Mouse (Mus musculus) heart, embryonic 12.5 days (tissue): ENCODE results near the gene Tmem208. TPM values are rescaled to one million over a fixed set of nuclear protein-coding genes. Genes with fewer than 3 reads are reported as not detected.

Experiments used
- ATAC-seq: fragments of 200-750 bp; cut with Nextera tagmentation; 2 replicates; pipeline ENCODE4 v1.8.0; 2017; ENCODE audit warnings: moderate TSS enrichment, moderate library complexity; ENCODE audit not compliant: insufficient number of reproducible peaks, low FRiP score
- H3K27ac ChIP-seq: fragments of 300-500 bp; sonication (generic); 2 replicates; pipeline ENCODE4 v1.5.1; 2016; ENCODE audit warnings: mild to moderate bottlenecking, moderate library complexity; ENCODE audit not compliant: poor library complexity, severe bottlenecking
- H3K27me3 ChIP-seq: fragments of 300-500 bp; sonication (generic); replicated peaks from 2 replicates; pipeline ENCODE4 v1.6.1; 2016; ENCODE audit warnings: mild to moderate bottlenecking, moderate library complexity
- H3K36me3 ChIP-seq: fragments of 300-500 bp; sonication (generic); 2 replicates; pipeline ENCODE4 v1.6.1; 2016; ENCODE audit warnings: mild to moderate bottlenecking, moderate library complexity
- H3K4me1 ChIP-seq: fragments of 300-500 bp; sonication (generic); replicated peaks from 2 replicates; pipeline ENCODE4 v1.6.1; 2016; ENCODE audit warnings: mild to moderate bottlenecking
- H3K4me2 ChIP-seq: fragments of 300-500 bp; sonication (generic); 2 replicates; pipeline ENCODE4 v1.6.1; 2016; ENCODE audit warnings: mild to moderate bottlenecking, moderate library complexity
- H3K4me3 ChIP-seq: fragments of 300-500 bp; sonication (generic); 2 replicates; pipeline ENCODE4 v1.5.1; 2016; ENCODE audit warnings: mild to moderate bottlenecking
- H3K9ac ChIP-seq: fragments of 300-500 bp; sonication (generic); 2 replicates; pipeline ENCODE4 v1.6.1; 2016; ENCODE audit warnings: mild to moderate bottlenecking, moderate library complexity
- H3K9me3 ChIP-seq: fragments of 300-500 bp; sonication (generic); replicated peaks from 2 replicates; pipeline ENCODE4 v1.6.1; 2016; ENCODE audit warnings: mild to moderate bottlenecking, moderate library complexity
- WGBS: fragments of 180-500 bp; shearing (Covaris S2); methylation state at CpG from one replicate; pipeline ENCODE4 v1.1.7; 2016; 5-methylcytosine and 5-hydroxymethylcytosine counted together
- microRNA counts: library from miRNA; unstranded; fragments of <30 nt; microRNA quantifications from one replicate; lab custom pipeline; 2017
- microRNA-seq: library from miRNA; unstranded; fragments of <30 nt; microRNA quantifications from one replicate; pipeline ENCODE4, GENCODE M21; 2017
- polyA plus RNA-seq: library from polyadenylated mRNA; unstranded; fragments of >200 nt; fragmentation: Nextera tagmentation; extraction: Ambion mirVana; gene quantifications from 2 replicates; pipeline ENCODE4 v1.2.1, GENCODE M21; 2016

Tmem208 gene
- polyA plus RNA-seq, 1 experiment from 2014 or later, result 80.7 TPM

GRCm38 (mm10) chr8:105380308-105380707 lies 54.2 kb downstream of the Tmem208 start:
- H3K4me1 ChIP-seq, result peaks cover 13% of the 10 kb centered on the region
- WGBS, result 83% methylated on average over 12 of the region's 12 CpGs
- H3K36me3 ChIP-seq, result no peaks in the 10 kb centered on the region
- H3K9me3 ChIP-seq, result no peaks in the 10 kb centered on the region
- no peak overlapping the region for H3K4me3 ChIP-seq
- no peak overlapping the region for H3K4me2 ChIP-seq
- no peak overlapping the region for H3K9ac ChIP-seq
- H3K27ac ChIP-seq, result no peak overlapping the region
- H3K27me3 ChIP-seq, result peaks cover 15% of the 10 kb centered on the region; the same call in 1 of the 2 replicates
- ATAC-seq, result no peak

- 95% methylated on average over 2 of the region's 2 CpGs for WGBS
- Histone ChIP-seq H3K27ac (no peak overlapping the region), H3K27me3 (0 out of 2 replicates have a peak, but pooled peaks cover 4% of the 10 kb centered on the region), H3K9me3 (no peaks in the 10 kb centered on the region), H3K9ac (no peak overlapping the region), H3K36me3 (no peaks in the 10 kb centered on the region), H3K4me1 (peaks cover 23% of the 10 kb centered on the region), H3K4me3 (no peak overlapping the region), H3K4me2 (no peak overlapping the region)
- no peak for ATAC-seq
These were observed 57.9 kb downstream of the Tmem208 start for GRCm38 (mm10) chr8:105384070-105384469.

MicroRNAs encoded within 50 kb of the gene (microRNA counts, 519-probe panel; counts per million panel counts)
- microRNA mmu-miR-328 (lab: Ali Mortazavi, UCI), result 3,942 counts per million, percentile 31 among the panel's probes with 10 or more counts

Small RNAs within 50 kb of the gene (microRNA-seq; reads per million reads assigned to microRNA genes)
- not detected for gene Gm27320
- gene Mir328, result 339 reads per million, percentile 68 among the genes with 10 or more reads in this experiment

Other genes with a start within 250 kb of the Tmem208 start
- not detected in 2 replicates for gene Ces3b, start 242.6 kb upstream of the Tmem208 start, polyA plus RNA-seq
- not detected in 2 replicates for gene Ces4a, start 194.6 kb upstream of the Tmem208 start, polyA plus RNA-seq
- gene Cbfb, start 155.7 kb upstream of the Tmem208 start, polyA plus RNA-seq, result 65.3 and 67.9 TPM in 2 replicates
- 18.7 and 18.9 TPM in 2 replicates for gene D230025D16Rik, start 101.2 kb upstream of the Tmem208 start, polyA plus RNA-seq
- 10.2 and 10.8 TPM in 2 replicates for gene B3gnt9, start 71.2 kb upstream of the Tmem208 start, polyA plus RNA-seq
- gene Tradd, start 61.7 kb upstream of the Tmem208 start, polyA plus RNA-seq, result 16.0 and 16.6 TPM in 2 replicates
- 2.2 and 2.6 TPM in 2 replicates for gene Fbxl8, start 61.7 kb upstream of the Tmem208 start, polyA plus RNA-seq
- not detected in 2 replicates for gene Hsf4, start 56.6 kb upstream of the Tmem208 start, polyA plus RNA-seq
- 1.8 and 2.1 TPM in 2 replicates for gene Nol3, start 50.2 kb upstream of the Tmem208 start, polyA plus RNA-seq
- 7.9 and 8.1 TPM in 2 replicates for gene 4931428F04Rik, start 36.5 kb upstream of the Tmem208 start, polyA plus RNA-seq
- 16.1 and 19.5 TPM in 2 replicates for gene Exoc3l, start 30.3 kb upstream of the Tmem208 start, polyA plus RNA-seq
- 60.8 and 64.1 TPM in 2 replicates for gene E2f4, start 28.7 kb upstream of the Tmem208 start, polyA plus RNA-seq
- gene Elmo3, start 20.8 kb upstream of the Tmem208 start, polyA plus RNA-seq, result 2.8 and 3.3 TPM in 2 replicates
- 1.3 TPM in 2 replicates for gene Lrrc29, start 76 bp upstream of the Tmem208 start, polyA plus RNA-seq
- 1.6 and 2.0 TPM in 2 replicates for gene Fhod1, start 21.6 kb downstream of the Tmem208 start, polyA plus RNA-seq
- 1.6 and 2.0 TPM in 2 replicates for gene Slc9a5, start 22.5 kb downstream of the Tmem208 start, polyA plus RNA-seq
- gene Plekhg4, start 46.9 kb downstream of the Tmem208 start, polyA plus RNA-seq, result 0.23 TPM in 1 of 2 replicates, not detected in the other
- gene Kctd19, start 87.1 kb downstream of the Tmem208 start, polyA plus RNA-seq, result not detected in 2 replicates
- gene Lrrc36, start 87.2 kb downstream of the Tmem208 start, polyA plus RNA-seq, result 0.13 TPM in 1 of 2 replicates, not detected in the other
- gene Tppp3, start 145.2 kb downstream of the Tmem208 start, polyA plus RNA-seq, result 13.8 and 14.4 TPM in 2 replicates
- gene Zdhhc1, start 170.5 kb downstream of the Tmem208 start, polyA plus RNA-seq, result 23.1 and 23.3 TPM in 2 replicates
- gene Hsd11b2, start 192.4 kb downstream of the Tmem208 start, polyA plus RNA-seq, result 1.7 and 1.9 TPM in 2 replicates
- 51.4 and 52.9 TPM in 2 replicates for gene Atp6v0d1, start 239.7 kb downstream of the Tmem208 start, polyA plus RNA-seq